Mouse (Mus musculus) CH12.LX (cell line): Measurements from ENCODE around the gene Unc13b. TPM values are rescaled to one million over a fixed set of nuclear protein-coding genes. Genes with fewer than 3 reads are reported as not detected.

ENCODE experiments used
- DNase-seq: peaks from one replicate; pipeline ENCODE4 v3.0.0-alpha.2; 2013; ENCODE audit errors: extremely low read depth
- H3K27ac ChIP-seq: 2 replicates; pipeline ENCODE4 v1.5.1; 2012; ENCODE audit warnings: low read depth, mild to moderate bottlenecking, control low read depth, moderate library complexity; ENCODE audit not compliant: insufficient read depth
- H3K27me3 ChIP-seq: replicated peaks from 2 replicates; pipeline ENCODE3; 2012; ENCODE audit warnings: inconsistent platforms
- H3K36me3 ChIP-seq, 2 experiments: replicated peaks in 1 of 2; 2 replicates each; pipeline versions ENCODE3 to v1.6.1; 2012; ENCODE audit warnings: inconsistent platforms in 1 of 2, low read length in 1 of 2, mild to moderate bottlenecking in 1 of 2, mixed read lengths in 1 of 2, moderate library complexity in 1 of 2; ENCODE audit not compliant: control insufficient read depth in 1 of 2, insufficient read depth in 1 of 2
- H3K4me1 ChIP-seq, 2 experiments: 2 replicates each; pipeline ENCODE4 v1.6.1; 2012; ENCODE audit warnings: inconsistent platforms in 1 of 2, moderate library complexity in 1 of 2; ENCODE audit not compliant: insufficient read depth in 2 of 2, control insufficient read depth in 1 of 2
- H3K4me2 ChIP-seq: 2 replicates; pipeline ENCODE4 v1.6.1; 2012; ENCODE audit warnings: low read depth, mild to moderate bottlenecking, control low read depth; ENCODE audit not compliant: poor library complexity, insufficient read depth, severe bottlenecking
- H3K4me3 ChIP-seq, 3 experiments: fragments of 150-350 bp in 1 of 3; sonication (generic) in 1 of 3; replicated peaks in 1 of 3; 2 replicates each; pipeline versions ENCODE3 to v1.5.1; 2011 to 2012; ENCODE audit warnings: low read depth in 2 of 3, low read length in 2 of 3, mild to moderate bottlenecking in 2 of 3, moderate library complexity in 2 of 3, control low read depth in 1 of 3, improper control_type of control experiment in 1 of 3, inconsistent platforms in 1 of 3, mixed read lengths in 1 of 3; ENCODE audit not compliant: poor library complexity in 1 of 3
- H3K79me2 ChIP-seq: replicated peaks from 2 replicates; pipeline ENCODE4 v1.6.1; 2012; ENCODE audit warnings: mild to moderate bottlenecking, moderate library complexity; ENCODE audit not compliant: control insufficient read depth, poor library complexity, insufficient read depth, severe bottlenecking; ENCODE audit errors: extremely low read depth
- H3K9ac ChIP-seq: 2 replicates; pipeline ENCODE4 v1.6.1; 2012; ENCODE audit warnings: low read depth, mild to moderate bottlenecking, control low read depth, moderate library complexity; ENCODE audit not compliant: insufficient read depth
- H3K9me3 ChIP-seq: replicated peaks from 2 replicates; pipeline ENCODE3; 2012; ENCODE audit warnings: low read length, inconsistent platforms, mixed read lengths
- BHLHE40 ChIP-seq: IDR thresholded peaks from 2 replicates; pipeline ENCODE4 v1.6.1; 2011; ENCODE audit warnings: mild to moderate bottlenecking, low read depth, low read length, improper control_type of control experiment
- CHD1 ChIP-seq: IDR thresholded peaks from 2 replicates; pipeline ENCODE4 v1.6.1; 2012; ENCODE audit warnings: low read depth, low read length, improper control_type of control experiment, inconsistent platforms
- E2F4 ChIP-seq: IDR thresholded peaks from 2 replicates; pipeline ENCODE4 v1.6.1; 2011; ENCODE audit warnings: low read depth, low read length, improper control_type of control experiment; ENCODE audit not compliant: insufficient replicate concordance
- ELF1 ChIP-seq: IDR thresholded peaks from 2 replicates; pipeline ENCODE4 v1.6.1; 2014; ENCODE audit warnings: low read depth, mild to moderate bottlenecking, inconsistent platforms, low read length, improper control_type of control experiment
- EP300 ChIP-seq: IDR thresholded peaks from 2 replicates; pipeline ENCODE4 v1.6.1; 2011; ENCODE audit warnings: low read length, improper control_type of control experiment
- ETS1 ChIP-seq: conservative IDR thresholded peaks from 2 replicates; pipeline ENCODE4 v1.6.1; 2012; ENCODE audit warnings: low read depth, mild to moderate bottlenecking, inconsistent platforms, low read length, improper control_type of control experiment, moderate library complexity
- GABPA ChIP-seq: IDR thresholded peaks from 2 replicates; pipeline ENCODE4 v1.6.1; 2012; ENCODE audit warnings: low read depth, low read length, improper control_type of control experiment, inconsistent platforms; ENCODE audit not compliant: insufficient replicate concordance
- IRF4 ChIP-seq: IDR thresholded peaks from 2 replicates; pipeline ENCODE4 v1.6.1; 2014; ENCODE audit warnings: low read depth, mild to moderate bottlenecking, inconsistent platforms, low read length, improper control_type of control experiment
- PAX5 ChIP-seq: IDR thresholded peaks from 2 replicates; pipeline ENCODE4 v1.6.1; 2012; ENCODE audit warnings: low read length, inconsistent platforms, mixed read lengths
- POLR2AphosphoS2 ChIP-seq: IDR thresholded peaks from 2 replicates; pipeline ENCODE4 v1.6.1; 2011; ENCODE audit warnings: low read depth, low read length, improper control_type of control experiment
- RAD21 ChIP-seq: IDR thresholded peaks from 2 replicates; pipeline ENCODE4 v1.6.1; 2011; ENCODE audit warnings: low read depth, mild to moderate bottlenecking, low read length, improper control_type of control experiment, moderate library complexity
- SIN3A ChIP-seq: IDR thresholded peaks from 2 replicates; pipeline ENCODE4 v1.6.1; 2012; ENCODE audit warnings: low read length, improper control_type of control experiment, inconsistent platforms
- SMC3 ChIP-seq: IDR thresholded peaks from 2 replicates; pipeline ENCODE4 v1.6.1; 2011; ENCODE audit warnings: low read depth, low read length, improper control_type of control experiment
- TBP ChIP-seq: conservative IDR thresholded peaks from 2 replicates; pipeline ENCODE4 v1.6.1; 2011; ENCODE audit warnings: low read depth, low read length, improper control_type of control experiment
- TCF12 ChIP-seq: IDR thresholded peaks from 2 replicates; pipeline ENCODE4 v1.6.1; 2014; ENCODE audit warnings: low read depth, mild to moderate bottlenecking, inconsistent platforms, low read length, improper control_type of control experiment
- USF1 ChIP-seq: IDR thresholded peaks from 2 replicates; pipeline ENCODE4 v1.6.1; 2014; ENCODE audit warnings: low read depth, mild to moderate bottlenecking, inconsistent platforms, low read length, improper control_type of control experiment
- ZNF384 ChIP-seq: IDR thresholded peaks from 2 replicates; pipeline ENCODE4 v1.6.1; 2012; ENCODE audit warnings: low read depth, low read length, improper control_type of control experiment, inconsistent platforms
- dilution Hi-C: fragments of 300-500 bp; cut with MboI; formaldehyde crosslinking; loops from 2 replicates; pipeline ENCODE4 v1.14.3; 2020; ENCODE audit warnings: low sequenced_read_pairs; ENCODE audit not compliant: extremely low pct_unique_long_range_greater_than_20kb, extremely low pct_ligation_motif_present
- in situ Hi-C: fragments of 300-500 bp; cut with MboI; formaldehyde crosslinking; loops from 3 replicates; pipeline ENCODE4 v1.14.3; 2019; ENCODE audit warnings: low sequenced_read_pairs, low pct_ligation_motif_present, low pct_unique_long_range_greater_than_20kb, mixed read lengths
- polyA plus RNA-seq: library from polyadenylated mRNA; unstranded; fragments of >175 nt; gene quantifications from 2 replicates; pipeline ENCODE4 v1.2.1, GENCODE M21; 2012; ENCODE audit warnings: low read depth; ENCODE audit not compliant: insufficient read length
- total RNA-seq, 2 experiments: library from RNA; depleted of rRNA; stranded (reverse); fragments of 300-350 nt in 1 of 2; fragments of >200 nt in 1 of 2; gene quantifications; 2 replicates each; pipeline ENCODE4 v1.2.3; 2012 to 2014

Gene Unc13b
- total and polyA plus RNA-seq, 3 experiments: 0.08 to 0.23 (median 0.19) TPM

DNA sequence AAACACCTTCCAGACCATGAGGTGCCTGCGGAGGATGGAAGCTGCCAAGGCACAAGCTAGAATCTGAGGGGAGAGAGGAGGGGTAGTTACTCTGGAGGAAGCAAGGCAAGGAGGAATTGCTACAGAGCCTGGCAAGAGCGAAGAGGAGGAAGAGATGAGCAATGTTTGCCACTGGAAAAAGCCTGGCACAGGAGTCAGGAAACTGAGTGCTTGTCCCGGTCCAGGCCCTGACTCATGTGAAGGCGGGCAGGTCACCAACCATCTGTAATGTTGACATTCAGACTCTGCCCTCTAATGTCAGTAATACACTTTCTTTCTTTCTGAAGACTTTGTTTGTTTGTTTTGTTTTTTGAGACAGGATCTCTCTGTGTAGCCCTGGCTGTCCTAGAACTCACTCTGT lies 40.6 kb upstream of the Unc13b start:
- no peak overlapping the region for H3K4me3 ChIP-seq
- H3K9ac ChIP-seq: no peak overlapping the region
- TF ChIP-seq ELF1 (no peak), GABPA (no peak), BHLHE40 (no peak), ETS1 (no peak), IRF4 (no peak), TCF12 (no peak)
- dilution Hi-C loops (no loop called here), in situ Hi-C loops (loop anchor here (25.0 kb wide), 1 partner anchor 544 kb away; the partner anchor contains the start of genes Creb3 and Tln1)
- no peaks in the 10 kb centered on the region for H3K79me2 ChIP-seq
- H3K4me2 ChIP-seq: no peak overlapping the region
- no peaks in the 10 kb centered on the region for H3K4me1 ChIP-seq
- DNase-seq: no peak
- H3K36me3 ChIP-seq: peaks cover 55 to 65% of the 10 kb centered on the region in 2 experiments
- H3K9me3 ChIP-seq: no peaks in the 10 kb centered on the region
- no peak overlapping the region for H3K27ac ChIP-seq
- H3K27me3 ChIP-seq: no peaks in the 10 kb centered on the region

DNA sequence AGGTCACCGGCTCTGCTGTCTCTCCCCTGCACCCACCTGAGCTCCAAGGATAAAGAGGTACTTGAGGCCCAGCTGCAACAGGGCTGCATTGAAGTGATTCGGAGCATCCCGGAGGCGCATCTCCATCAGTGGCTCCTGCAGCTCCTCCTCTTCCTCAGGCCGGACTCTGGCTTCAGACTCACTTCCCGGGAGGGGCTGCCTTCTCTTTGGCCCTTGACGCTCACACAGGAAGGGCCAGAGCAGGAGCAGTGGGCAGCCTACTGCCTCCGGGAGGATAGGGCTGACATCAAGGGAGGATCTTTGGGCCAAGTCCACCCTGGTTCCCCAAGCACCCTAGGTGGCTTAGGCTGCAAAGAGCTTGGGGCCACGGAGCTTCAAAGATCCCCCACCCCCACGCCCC lies 39.6 kb upstream of the Unc13b start:
- Histone ChIP-seq H3K9me3 (no peaks in the 10 kb centered on the region), H3K4me3 (no peak overlapping the region), H3K9ac (no peak overlapping the region), H3K4me1 (peaks cover 3 to 5% of the 10 kb centered on the region in 2 experiments; a peak in 3 of 4 replicates), H3K36me3 (peaks cover 58 to 75% of the 10 kb centered on the region in 2 experiments), H3K79me2 (no peaks in the 10 kb centered on the region), H3K27ac (no peak overlapping the region), H3K4me2 (no peak overlapping the region), H3K27me3 (no peaks in the 10 kb centered on the region)
- no peak for DNase-seq
- in situ Hi-C loops (loop anchor here (25.0 kb wide), 1 partner anchor 543 kb away; the partner anchor contains the start of genes Creb3 and Tln1), dilution Hi-C loops (no loop called here)
- TF ChIP-seq ELF1: no peak
- TF ChIP-seq TBP: no peak
- no peak for TF ChIP-seq PAX5
- no peak for TF ChIP-seq RAD21
- no peak for TF ChIP-seq SMC3
- no peak for TF ChIP-seq SIN3A
- no peak for TF ChIP-seq POLR2AphosphoS2
- TF ChIP-seq USF1: no peak
- TF ChIP-seq IRF4: no peak
- TF ChIP-seq EP300: no peak
- TF ChIP-seq ZNF384: no peak
- no peak for TF ChIP-seq CHD1
- TF ChIP-seq ETS1: no peak
- no peak for TF ChIP-seq E2F4
